In genomic region chr8:117526185-117526584, GRCm38 (mm10) we compare ENCODE assay signal across 12 mouse cellular contexts. TPM values are rescaled to one million over a fixed set of nuclear protein-coding genes. Genes with fewer than 3 reads are reported as not detected.
A peak's percentile ranks its signal among the peaks of the same experiment; 100 is the strongest.
DNase-seq lines count a peak whose midpoint lies in the region; ATAC-seq lines count a peak whose summit lies in the region.
"Had no signal": no experiment of that assay in that cellular context is flagged by ENCODE, and none has a peak within 500 bp of the region (broad histone marks: within the 10 kb centered on the region; RNA-seq: fewer than 3 reads in every experiment).

No protein-coding gene starts in this region.

- H3K4me2 ChIP-seq in midbrain, embryonic 13.5 days (replicated peaks) = no peak overlapping the region
- no peak overlapping the region for H3K4me2 ChIP-seq in lung, embryonic 15.5 days
- H3K4me2 ChIP-seq: lung, embryonic 14.5 days had no signal

- 71% methylated on average over 2 of the region's 2 CpGs for WGBS in midbrain, embryonic 10.5 days
- 44% methylated on average over 2 of the region's 2 CpGs for WGBS in midbrain, embryonic 13.5 days
- 42% methylated on average over 2 of the region's 2 CpGs for WGBS in lung, embryonic 15.5 days

- H3K4me3 ChIP-seq in midbrain, embryonic 10.5 days = no peak overlapping the region
- H3K4me3 ChIP-seq in midbrain, embryonic 13.5 days (replicated peaks) = no peak overlapping the region
- H3K4me3 ChIP-seq in lung, embryonic 15.5 days = no peak overlapping the region
- H3K4me3 ChIP-seq: heart, adult 2 months had no signal

- no peaks in the 10 kb centered on the region for H3K9me3 ChIP-seq in midbrain, embryonic 10.5 days (replicated peaks)
- H3K9me3 ChIP-seq in midbrain, embryonic 13.5 days = no peaks in the 10 kb centered on the region
- no peaks in the 10 kb centered on the region for H3K9me3 ChIP-seq in lung, embryonic 15.5 days

- H3K27ac ChIP-seq in midbrain, embryonic 10.5 days (replicated peaks) = 0 out of 2 replicates have a peak overlapping the region, but pooled peaks have one; percentile 13
- H3K27ac ChIP-seq in midbrain, embryonic 13.5 days = no peak overlapping the region
- no peak overlapping the region for H3K27ac ChIP-seq in lung, embryonic 15.5 days
- H3K27ac ChIP-seq: heart, adult 2 months had no signal

- no peaks in the 10 kb centered on the region for H3K36me3 ChIP-seq in midbrain, embryonic 10.5 days
- no peaks in the 10 kb centered on the region for H3K36me3 ChIP-seq in midbrain, embryonic 13.5 days
- H3K36me3 ChIP-seq in lung, embryonic 15.5 days = no peaks in the 10 kb centered on the region
- no peaks in the 10 kb centered on the region; the same call in 1 of the 2 replicates for H3K36me3 ChIP-seq in splenic B cell, adult 2 months (ENCODE audit: control insufficient read depth, insufficient read depth, low read length, poor library complexity, severe bottlenecking)

- no peak for ATAC-seq in midbrain, embryonic 13.5 days
- peak; percentile 46; the same call in 1 of the 2 replicates for ATAC-seq in lung, embryonic 15.5 days (ENCODE audit: borderline replicate concordance, extremely low read depth, low FRiP score, low TSS enrichment)
- ATAC-seq in cerebellum, adult (ENCODE audit: insufficient number of reproducible peaks, low FRiP score, low TSS enrichment) = no peak
- ATAC-seq: activated CD4-positive, CD25-positive, alpha-beta regulatory T cell, adult 4 months had no signal

- H3K27me3 ChIP-seq in midbrain, embryonic 10.5 days (ENCODE audit: low read depth, poor library complexity, severe bottlenecking) = no peaks in the 10 kb centered on the region
- no peaks in the 10 kb centered on the region for H3K27me3 ChIP-seq in midbrain, embryonic 13.5 days
- H3K27me3 ChIP-seq in lung, embryonic 15.5 days = no peaks in the 10 kb centered on the region
- no peaks in the 10 kb centered on the region for H3K27me3 ChIP-seq in splenic B cell, adult 2 months (ENCODE audit: control insufficient read depth, insufficient read depth, low read length, poor library complexity, severe bottlenecking)

- no peak overlapping the region for H3K9ac ChIP-seq in midbrain, embryonic 13.5 days (replicated peaks)
- no peak overlapping the region for H3K9ac ChIP-seq in lung, embryonic 15.5 days
- H3K9ac ChIP-seq: lung, embryonic 14.5 days had no signal

- DNase-seq in adrenal gland, postnatal 10 days = peak; percentile 12
- no peak for DNase-seq in adrenal gland, postnatal 25 days
- DNase-seq in midbrain, embryonic 10.5 days (ENCODE audit: low spot score) = no peak
- DNase-seq in splenic B cell, adult 2 months (ENCODE audit: low read depth, low spot score) = peak; percentile 75
- no peak for DNase-seq in kidney, adult 8-10 months
- DNase-seq: lung, embryonic 14.5 days; thymus, postnatal 25 days had no signal

- peaks cover 6% of the 10 kb centered on the region; the same call in 1 of the 2 replicates for H3K4me1 ChIP-seq in midbrain, embryonic 10.5 days
- no peaks in the 10 kb centered on the region; the same call in 1 of the 2 replicates for H3K4me1 ChIP-seq in midbrain, embryonic 13.5 days (replicated peaks)
- H3K4me1 ChIP-seq in lung, embryonic 15.5 days = no peaks in the 10 kb centered on the region

RNA-seq across cellular contexts. Expression of gene Plcg2, which starts 28.1 kb away (rescaled TPM):
- total RNA-seq in adrenal gland, postnatal 10 days (2021) = 1 to 10 TPM; 4.9 to 5.1 TPM
- 4.8 and 6.5 TPM in 2 replicates for total RNA-seq in adrenal gland, postnatal 25 days (2021)
- 3.5 and 3.8 TPM in 2 replicates for polyA plus RNA-seq in midbrain, embryonic 10.5 days (2016; fragmentation: Nextera tagmentation; extraction: Ambion mirVana)
- polyA plus RNA-seq in midbrain, embryonic 13.5 days (2015; fragmentation: Nextera tagmentation; extraction: Ambion mirVana) = 0.90 and 1.0 TPM in 2 replicates
- polyA plus RNA-seq in lung, embryonic 15.5 days (2015; fragmentation: Nextera tagmentation; extraction: Ambion mirVana) = 3.7 and 5.0 TPM in 2 replicates

Comparison
In these comparisons a context has a peak if more than half of its experiments do, and no peak if none do; other contexts are left out.
1. DNase-seq: peak in adrenal gland, postnatal 10 days (single experiment) and splenic B cell, adult 2 months (single experiment); none in adrenal gland, postnatal 25 days (single experiment), midbrain, embryonic 10.5 days (single experiment) and kidney, adult 8-10 months (0 of 2).